Mouse (Mus musculus): Measurements from ENCODE around the gene Osbpl6. TPM values are rescaled to one million over a fixed set of nuclear protein-coding genes. Genes with fewer than 3 reads are reported as not detected.

Osbpl6 gene
- polyA plus RNA-seq, 1 experiment, result 40.8 TPM

DNA sequence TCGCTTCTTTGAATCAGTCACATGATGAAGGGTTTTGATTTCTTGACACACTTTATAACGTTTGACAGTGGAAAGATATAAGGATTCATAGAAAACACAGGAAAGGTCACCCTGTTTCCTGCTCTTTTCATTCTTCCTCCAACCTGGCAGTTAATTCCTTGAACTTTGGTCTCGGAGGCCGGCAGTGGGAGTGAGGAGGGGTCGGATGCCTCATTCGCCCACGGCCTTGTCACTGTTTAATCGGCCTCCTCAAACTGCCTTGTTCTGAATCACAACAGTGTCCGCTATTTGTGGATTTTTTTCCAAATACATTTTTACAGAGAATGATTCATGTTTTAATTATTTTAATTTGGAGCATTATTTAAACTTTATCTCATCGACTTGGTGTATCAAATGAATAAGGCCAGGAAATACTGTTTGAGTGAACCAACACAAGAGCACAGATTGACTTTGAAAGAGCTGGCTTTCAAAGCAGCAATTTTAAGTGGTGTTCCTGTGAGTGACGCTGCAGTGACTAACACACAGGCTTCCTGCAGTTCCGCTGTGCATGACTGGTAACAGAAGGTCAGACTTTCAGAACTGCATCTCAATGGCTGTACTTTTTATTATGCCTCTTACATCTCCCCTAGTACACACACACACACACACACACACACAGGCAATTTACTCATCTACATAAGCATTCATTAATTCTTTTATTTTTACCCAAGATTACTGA, 98.0 kb downstream of the Osbpl6 start:
- H3K27ac ChIP-seq (ENCODE audit: insufficient read depth, low read length), result no peak overlapping the region
- H3K27me3 ChIP-seq (ENCODE audit: control insufficient read depth, insufficient read depth, low read length), result no peaks in the 10 kb centered on the region
- no peak for TF ChIP-seq POLR2A (IDR thresholded peaks at IDR 0.05; ENCODE audit: borderline replicate concordance, insufficient read depth, low read length)
- TF ChIP-seq CTCF (IDR thresholded peaks at IDR 0.05; ENCODE audit: borderline replicate concordance, insufficient read depth, low read depth, low read length), result no peak
- peak in 1 of 2 experiments; percentile 27 for DNase-seq
- WGBS, result 66% methylated on average over 12 of the region's 12 CpGs
- H3K4me3 ChIP-seq (replicated peaks; ENCODE audit: insufficient read depth, low read depth, low read length), result no peak overlapping the region
- H3K4me1 ChIP-seq (ENCODE audit: control insufficient read depth, insufficient read depth, low read length), result no peaks in the 10 kb centered on the region

DNA sequence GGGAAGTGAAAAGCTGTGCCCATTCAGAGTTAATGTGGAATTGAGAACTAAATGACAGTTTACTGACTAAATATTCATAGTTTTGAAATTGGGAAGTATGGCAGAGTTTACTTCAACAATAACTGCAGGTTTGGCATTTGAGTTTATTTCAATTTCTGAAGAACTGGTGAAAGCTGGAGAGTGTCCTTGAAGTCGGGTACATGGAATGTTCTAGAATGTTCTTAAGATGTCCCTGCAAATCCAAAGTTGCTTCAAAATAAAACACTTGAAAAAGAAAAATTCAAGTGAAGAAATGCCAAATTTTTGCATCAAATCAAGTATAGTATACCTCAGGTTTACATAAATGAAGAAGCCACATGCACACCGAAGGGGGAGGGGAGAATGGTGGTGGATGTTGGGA, 98.7 kb downstream of the Osbpl6 start:
- 92% methylated on average over 2 of the region's 2 CpGs for WGBS
- no peaks in the 10 kb centered on the region for H3K4me1 ChIP-seq (ENCODE audit: control insufficient read depth, insufficient read depth, low read length)
- no peak overlapping the region for H3K4me3 ChIP-seq (replicated peaks; ENCODE audit: insufficient read depth, low read depth, low read length)
- TF ChIP-seq POLR2A (IDR thresholded peaks at IDR 0.05; ENCODE audit: borderline replicate concordance, insufficient read depth, low read length), result no peak
- TF ChIP-seq CTCF (IDR thresholded peaks at IDR 0.05; ENCODE audit: borderline replicate concordance, insufficient read depth, low read depth, low read length), result no peak
- DNase-seq, result no peak
- no peaks in the 10 kb centered on the region for H3K27me3 ChIP-seq (ENCODE audit: control insufficient read depth, insufficient read depth, low read length)
- no peak overlapping the region for H3K27ac ChIP-seq (ENCODE audit: insufficient read depth, low read length)

DNA sequence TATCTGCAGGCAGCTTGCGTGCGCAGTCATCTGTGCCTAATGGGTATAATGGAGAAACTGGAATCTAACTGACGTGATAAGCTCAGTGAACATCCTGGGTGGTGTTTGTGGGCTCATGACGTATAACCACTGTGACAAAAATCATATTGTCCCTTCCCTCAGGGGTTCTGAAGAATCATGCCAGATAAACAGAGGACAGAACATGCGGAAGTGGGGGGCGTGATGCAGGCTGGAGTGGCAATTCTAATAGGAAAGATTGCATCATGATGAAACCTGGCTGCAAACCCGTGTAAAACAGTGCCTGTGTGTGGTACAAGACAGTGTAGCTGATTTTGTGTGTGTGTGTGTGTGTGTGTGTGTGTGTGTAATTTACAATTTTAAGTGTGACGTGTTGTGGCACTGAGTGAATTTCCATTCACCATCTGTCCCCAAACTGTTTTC, 105.0 kb downstream of the Osbpl6 start:
- TF ChIP-seq CTCF (IDR thresholded peaks at IDR 0.05; ENCODE audit: borderline replicate concordance, insufficient read depth, low read depth, low read length) (no peak), POLR2A (IDR thresholded peaks at IDR 0.05; ENCODE audit: borderline replicate concordance, insufficient read depth, low read length) (no peak)
- Histone ChIP-seq H3K27ac (ENCODE audit: insufficient read depth, low read length) (no peak overlapping the region), H3K4me1 (ENCODE audit: control insufficient read depth, insufficient read depth, low read length) (peaks cover 14% of the 10 kb centered on the region), H3K27me3 (ENCODE audit: control insufficient read depth, insufficient read depth, low read length) (no peaks in the 10 kb centered on the region), H3K4me3 (replicated peaks; ENCODE audit: insufficient read depth, low read depth, low read length) (no peak overlapping the region)
- WGBS, result 48% methylated on average over 8 of the region's 8 CpGs
- DNase-seq, result peak in 1 of 2 experiments; percentile 45

DNA sequence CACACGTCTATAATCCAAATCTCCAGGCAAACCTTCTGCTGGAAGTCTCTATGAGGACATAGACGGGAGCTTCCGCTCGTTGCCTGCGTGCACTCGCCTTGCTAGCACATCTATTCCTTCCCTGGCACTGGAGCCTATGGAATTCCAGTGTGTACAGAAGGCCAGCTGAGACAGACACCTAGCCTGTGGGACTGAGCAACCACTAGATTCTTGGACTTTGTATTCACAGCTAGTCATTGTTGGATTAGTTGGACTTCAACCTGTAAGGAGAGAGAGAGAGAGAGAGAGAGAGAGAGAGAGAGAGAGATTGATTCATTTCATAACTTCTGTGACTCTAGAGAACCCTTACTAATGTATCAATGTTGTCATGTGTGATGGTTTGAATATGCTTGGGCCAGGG, 105.8 kb downstream of the Osbpl6 start:
- WGBS, result 92% methylated on average over 6 of the region's 6 CpGs
- Histone ChIP-seq H3K4me1 (ENCODE audit: control insufficient read depth, insufficient read depth, low read length) (peaks cover 14% of the 10 kb centered on the region), H3K27me3 (ENCODE audit: control insufficient read depth, insufficient read depth, low read length) (no peaks in the 10 kb centered on the region), H3K27ac (ENCODE audit: insufficient read depth, low read length) (no peak overlapping the region), H3K4me3 (replicated peaks; ENCODE audit: insufficient read depth, low read depth, low read length) (no peak overlapping the region)
- TF ChIP-seq POLR2A (IDR thresholded peaks at IDR 0.05; ENCODE audit: borderline replicate concordance, insufficient read depth, low read length) (no peak), CTCF (IDR thresholded peaks at IDR 0.05; ENCODE audit: borderline replicate concordance, insufficient read depth, low read depth, low read length) (no peak)
- DNase-seq, result no peak

DNA sequence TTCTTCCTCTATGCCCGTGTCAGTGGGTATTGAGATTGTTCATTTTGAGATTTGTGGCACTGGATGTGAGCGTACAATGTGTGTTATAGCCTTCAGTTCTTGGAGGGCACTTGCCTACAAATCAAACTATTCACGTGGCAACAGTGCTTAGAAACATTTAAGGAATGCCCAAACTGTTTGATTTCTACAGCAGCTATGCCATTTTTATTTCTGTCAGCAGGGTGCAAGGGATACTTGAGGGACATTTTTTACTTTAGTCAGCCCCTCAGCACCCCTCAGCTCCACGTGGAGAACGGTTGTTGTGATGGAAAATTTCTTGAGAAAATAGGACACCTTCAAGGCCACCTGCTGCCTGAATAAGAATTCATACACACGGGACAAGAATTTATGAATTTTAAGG, 106.6 kb downstream of the Osbpl6 start:
- DNase-seq, result no peak
- no peaks in the 10 kb centered on the region for H3K27me3 ChIP-seq (ENCODE audit: control insufficient read depth, insufficient read depth, low read length)
- WGBS, result 68% methylated on average over 6 of the region's 6 CpGs
- H3K4me1 ChIP-seq (ENCODE audit: control insufficient read depth, insufficient read depth, low read length), result peaks cover 17% of the 10 kb centered on the region
- TF ChIP-seq CTCF (IDR thresholded peaks at IDR 0.05; ENCODE audit: borderline replicate concordance, insufficient read depth, low read depth, low read length) (no peak), POLR2A (IDR thresholded peaks at IDR 0.05; ENCODE audit: borderline replicate concordance, insufficient read depth, low read length) (no peak)
- no peak overlapping the region for H3K4me3 ChIP-seq (replicated peaks; ENCODE audit: insufficient read depth, low read depth, low read length)
- no peak overlapping the region for H3K27ac ChIP-seq (ENCODE audit: insufficient read depth, low read length)

DNA sequence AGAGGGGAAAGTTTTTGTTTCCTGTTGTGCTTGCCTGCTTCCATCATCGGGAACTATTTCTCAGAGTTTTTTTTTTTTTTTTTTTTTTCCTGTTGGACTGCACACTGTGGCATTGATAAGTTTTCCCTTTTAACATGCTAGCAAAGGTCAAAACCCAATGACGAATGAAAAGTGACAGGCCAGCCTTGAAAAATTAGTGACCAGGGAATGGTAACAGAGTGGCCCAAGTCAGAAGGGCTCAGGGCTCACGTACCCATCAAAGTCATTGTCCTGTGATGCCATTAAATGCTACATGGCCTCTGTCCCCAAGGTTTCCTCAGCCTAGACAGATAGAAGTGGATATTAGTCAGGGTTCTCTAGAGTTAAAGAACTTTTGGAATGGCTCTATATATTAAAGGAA, 107.0 kb downstream of the Osbpl6 start:
- H3K27me3 ChIP-seq (ENCODE audit: control insufficient read depth, insufficient read depth, low read length), result no peaks in the 10 kb centered on the region
- no peak overlapping the region for H3K27ac ChIP-seq (ENCODE audit: insufficient read depth, low read length)
- peaks cover 19% of the 10 kb centered on the region for H3K4me1 ChIP-seq (ENCODE audit: control insufficient read depth, insufficient read depth, low read length)
- DNase-seq, result no peak
- WGBS, result 78% methylated on average over 3 of the region's 3 CpGs
- no peak overlapping the region for H3K4me3 ChIP-seq (replicated peaks; ENCODE audit: insufficient read depth, low read depth, low read length)
- TF ChIP-seq CTCF (IDR thresholded peaks at IDR 0.05; ENCODE audit: borderline replicate concordance, insufficient read depth, low read depth, low read length) (no peak), POLR2A (IDR thresholded peaks at IDR 0.05; ENCODE audit: borderline replicate concordance, insufficient read depth, low read length) (no peak)

DNA sequence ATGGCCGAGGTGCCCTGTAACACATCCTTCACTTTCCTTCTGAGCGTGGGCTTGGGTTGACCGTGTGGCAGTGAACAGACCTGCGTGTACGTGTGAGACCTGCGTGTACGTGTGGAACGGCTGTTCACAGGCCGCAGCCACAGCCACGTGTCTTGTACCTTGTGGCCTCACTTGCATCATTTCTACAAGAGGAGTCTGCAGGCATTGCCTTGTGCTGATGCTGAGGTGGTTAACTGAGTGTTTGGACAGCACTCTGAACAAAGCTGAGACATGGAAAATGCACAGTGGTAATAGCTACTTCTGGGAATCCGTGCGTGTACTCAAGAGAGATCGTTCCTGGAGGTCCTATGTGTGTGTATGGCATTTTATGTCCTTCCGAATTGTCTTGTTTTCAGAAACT, 111.2 kb downstream of the Osbpl6 start:
- TF ChIP-seq CTCF (IDR thresholded peaks at IDR 0.05; ENCODE audit: borderline replicate concordance, insufficient read depth, low read depth, low read length) (no peak), POLR2A (IDR thresholded peaks at IDR 0.05; ENCODE audit: borderline replicate concordance, insufficient read depth, low read length) (no peak)
- WGBS, result 98% methylated on average over 14 of the region's 14 CpGs
- peaks cover 15% of the 10 kb centered on the region for H3K4me1 ChIP-seq (ENCODE audit: control insufficient read depth, insufficient read depth, low read length)
- H3K4me3 ChIP-seq (replicated peaks; ENCODE audit: insufficient read depth, low read depth, low read length), result no peak overlapping the region
- DNase-seq, result no peak
- H3K27ac ChIP-seq (ENCODE audit: insufficient read depth, low read length), result no peak overlapping the region
- H3K27me3 ChIP-seq (ENCODE audit: control insufficient read depth, insufficient read depth, low read length), result no peaks in the 10 kb centered on the region

DNA sequence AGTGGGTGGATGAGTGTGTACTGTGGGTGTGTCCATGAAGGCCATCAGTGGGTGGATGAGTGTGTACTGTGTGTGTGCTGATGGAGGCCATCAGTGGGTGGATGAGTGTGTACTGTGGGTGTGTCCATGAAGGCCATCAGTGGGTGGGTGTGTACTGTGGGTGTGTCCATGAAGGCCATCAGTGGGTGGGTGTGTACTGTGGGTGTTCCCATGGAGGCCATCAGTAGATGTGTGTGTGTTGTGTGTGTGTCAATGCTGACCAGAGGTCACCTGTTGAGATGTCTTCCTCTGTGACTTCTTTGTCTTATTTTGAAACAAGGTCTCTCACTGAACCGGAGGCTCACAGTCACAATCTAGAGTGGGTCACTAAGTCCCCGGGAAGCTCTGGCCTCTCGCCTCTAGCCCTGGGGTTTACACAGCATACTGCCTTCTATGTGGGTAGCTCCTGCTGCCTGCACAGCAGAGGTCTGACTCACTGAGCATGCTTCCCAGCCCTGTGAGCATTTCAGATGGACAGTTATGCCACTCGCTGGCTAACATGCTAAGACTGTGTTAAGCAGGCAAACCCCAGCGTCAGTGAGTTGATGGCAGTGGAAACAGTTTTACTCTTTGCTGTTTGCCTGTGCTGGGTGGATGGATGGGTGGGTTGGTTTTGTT, 112.2 kb downstream of the Osbpl6 start:
- WGBS, result 12% methylated on average over 5 of the region's 5 CpGs
- H3K27me3 ChIP-seq (ENCODE audit: control insufficient read depth, insufficient read depth, low read length), result no peaks in the 10 kb centered on the region
- peaks cover 15% of the 10 kb centered on the region for H3K4me1 ChIP-seq (ENCODE audit: control insufficient read depth, insufficient read depth, low read length)
- no peak overlapping the region for H3K27ac ChIP-seq (ENCODE audit: insufficient read depth, low read length)
- TF ChIP-seq POLR2A (IDR thresholded peaks at IDR 0.05; ENCODE audit: borderline replicate concordance, insufficient read depth, low read length) (no peak), CTCF (IDR thresholded peaks at IDR 0.05; ENCODE audit: borderline replicate concordance, insufficient read depth, low read depth, low read length) (no peak)
- DNase-seq, result peak; percentile 38 to 46
- H3K4me3 ChIP-seq (replicated peaks; ENCODE audit: insufficient read depth, low read depth, low read length), result no peak overlapping the region
